Mouse (Mus musculus) lung, embryonic 14.5 days (tissue): ENCODE measurements around the gene Ufd1. TPM values are rescaled to one million over a fixed set of nuclear protein-coding genes. Genes with fewer than 3 reads are reported as not detected.

Experiments
- ATAC-seq: fragments of 200-750 bp; cut with Nextera tagmentation; 2 replicates; pipeline ENCODE4 v1.8.0; 2017; ENCODE audit warnings: mild to moderate bottlenecking, moderate TSS enrichment, moderate library complexity; ENCODE audit not compliant: insufficient read depth
- DNase-seq: peaks from one replicate; pipeline ENCODE4 v3.0.0-alpha.2; 2015
- H3K27ac ChIP-seq: fragments of 300-500 bp; sonication (generic); 2 replicates; pipeline ENCODE4 v1.5.1; 2014; ENCODE audit warnings: low read depth, mild to moderate bottlenecking, moderate library complexity
- H3K27me3 ChIP-seq: fragments of 300-500 bp; sonication (generic); 2 replicates; pipeline ENCODE4 v1.6.1; 2014; ENCODE audit warnings: low read length, control low read depth; ENCODE audit not compliant: insufficient read depth
- H3K36me3 ChIP-seq: fragments of 300-500 bp; sonication (generic); 2 replicates; pipeline ENCODE4 v1.6.1; 2014; ENCODE audit warnings: control low read depth; ENCODE audit not compliant: insufficient read depth
- H3K4me1 ChIP-seq: fragments of 300-500 bp; sonication (generic); 2 replicates; pipeline ENCODE4 v1.6.1; 2014; ENCODE audit warnings: antibody characterized with exemption, control low read depth; ENCODE audit not compliant: insufficient read depth
- H3K4me2 ChIP-seq: fragments of 300-500 bp; sonication (generic); 2 replicates; pipeline ENCODE4 v1.6.1; 2014; ENCODE audit warnings: mild to moderate bottlenecking
- H3K4me3 ChIP-seq: fragments of 300-500 bp; sonication (generic); 2 replicates; pipeline ENCODE4 v1.5.1; 2014; ENCODE audit warnings: low read depth, low read length
- H3K9ac ChIP-seq: fragments of 300-500 bp; sonication (generic); 2 replicates; pipeline ENCODE4 v1.6.1; 2014
- H3K9me3 ChIP-seq: fragments of 300-500 bp; sonication (generic); 2 replicates; pipeline ENCODE4 v1.6.1; 2016; ENCODE audit warnings: low read depth, low read length, control low read depth
- CTCF ChIP-seq: IDR thresholded peaks from 2 replicates; pipeline ENCODE4 v1.5.1; 2016; ENCODE audit warnings: antibody characterized with exemption, low read depth
- WGBS: fragments of 180-500 bp; shearing (Covaris S2); extraction: QIAGEN DNeasy Blood & Tissue Kit; methylation state at CpG from one replicate; pipeline ENCODE4 v1.1.7; 2014; 5-methylcytosine and 5-hydroxymethylcytosine counted together
- polyA plus RNA-seq: library from polyadenylated mRNA; unstranded; fragments of >200 nt; fragmentation: Nextera tagmentation; extraction: Ambion mirVana; gene quantifications from 2 replicates; pipeline ENCODE4 v1.2.1, GENCODE M21; 2014

The Ufd1 gene
- polyA plus RNA-seq, 1 experiment from 2014 or later, result 84.5 TPM

GRCm38 (mm10) chr16:18876091-18876441 is 64.5 kb downstream of the Ufd1 start:
- Histone ChIP-seq H3K27ac (peak overlapping the region; percentile 95), H3K9ac (peak overlapping the region; percentile 87), H3K27me3 (no peaks in the 10 kb centered on the region), H3K36me3 (peaks cover 42% of the 10 kb centered on the region), H3K4me1 (peaks cover 4% of the 10 kb centered on the region; the same call in 1 of the 2 replicates), H3K4me3 (peak overlapping the region; percentile 94), H3K9me3 (no peaks in the 10 kb centered on the region), H3K4me2 (peak overlapping the region; percentile 87)
- under 1% methylated on average over 17 of the region's 17 CpGs for WGBS
- DNase-seq (no peak), ATAC-seq (no peak; the same call in 1 of the 2 replicates)
- TF ChIP-seq CTCF, result no peak

- Histone ChIP-seq H3K4me2 (peak within 1 kb of the TSS; percentile 87), H3K27me3 (no peaks in the 10 kb centered on the region), H3K9me3 (no peaks in the 10 kb centered on the region), H3K4me1 (peaks cover 4% of the 10 kb centered on the region; the same call in 1 of the 2 replicates), H3K36me3 (peaks cover 42% of the 10 kb centered on the region), H3K4me3 (peak within 1 kb of the TSS; percentile 94), H3K9ac (peak within 1 kb of the TSS; percentile 87), H3K27ac (peak within 1 kb of the TSS; percentile 95)
- peak; percentile 8; the same call in 1 of the 2 replicates for TF ChIP-seq CTCF
- under 1% methylated on average over 88 of the region's 93 CpGs for WGBS
- peak; percentile 95 for DNase-seq
- peak; percentile 95 for ATAC-seq
Observed at GRCm38 (mm10) chr16:18876442-18877308, 65.1 kb downstream of the Ufd1 start, which contains the start of the genes Mrpl40 and Hira. Gene Mrpl40 (minus strand): TSS chr16:18876862. Gene Hira (plus strand): TSS chr16:18877037.

DNA sequence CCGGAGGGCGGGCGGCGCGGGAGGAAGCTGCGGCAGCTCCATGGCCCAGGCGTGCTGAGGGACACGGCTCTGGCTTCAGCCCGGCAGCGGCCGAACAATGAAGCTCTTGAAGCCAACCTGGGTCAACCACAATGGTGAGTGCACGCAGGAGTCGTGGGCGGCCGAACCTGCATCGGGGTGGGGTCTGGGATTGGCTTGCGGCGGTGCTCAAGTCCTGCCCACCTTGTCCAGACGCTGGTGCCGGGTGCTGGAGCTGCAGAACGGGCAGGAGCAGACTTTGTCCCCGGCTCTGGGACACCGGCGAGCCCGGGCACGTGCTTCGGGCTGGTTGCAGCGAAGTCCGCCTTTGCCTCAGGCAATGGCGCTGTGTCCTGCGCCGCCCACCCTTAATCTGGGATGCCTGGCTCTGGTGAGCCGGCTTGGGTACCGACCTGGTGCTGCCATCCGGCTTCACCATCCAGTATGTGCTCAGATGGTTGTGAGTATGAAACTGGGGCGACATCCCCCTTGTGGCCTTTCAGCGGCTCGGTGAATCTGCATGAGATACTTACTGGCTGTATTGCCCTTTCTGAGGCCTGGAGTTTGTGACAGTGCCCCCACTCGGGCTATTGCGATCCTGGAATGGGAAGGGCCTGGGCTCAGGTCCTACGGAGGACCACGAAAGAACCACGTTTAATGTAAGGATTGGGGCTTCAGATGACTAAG is 66.0 kb downstream of the Ufd1 start:
- peaks cover 34% of the 10 kb centered on the region for H3K36me3 ChIP-seq
- H3K4me2 ChIP-seq, result peak overlapping the region; percentile 87
- peak overlapping the region; percentile 94 for H3K4me3 ChIP-seq
- H3K27ac ChIP-seq, result peak overlapping the region; percentile 95
- TF ChIP-seq CTCF, result peak; percentile 66
- peak; percentile 85 for DNase-seq
- peak; percentile 41 for ATAC-seq
- H3K27me3 ChIP-seq, result no peaks in the 10 kb centered on the region
- H3K9me3 ChIP-seq, result no peaks in the 10 kb centered on the region
- peaks cover 4% of the 10 kb centered on the region; the same call in 1 of the 2 replicates for H3K4me1 ChIP-seq
- peak overlapping the region; percentile 87 for H3K9ac ChIP-seq
- under 1% methylated on average over 40 of the region's 43 CpGs for WGBS

GRCm38 (mm10) chr16:18878091-18878720 is 66.6 kb downstream of the Ufd1 start:
- no peaks in the 10 kb centered on the region for H3K9me3 ChIP-seq
- peak overlapping the region; percentile 94 for H3K4me3 ChIP-seq
- H3K9ac ChIP-seq, result peak overlapping the region; percentile 87
- no peak; the same call in 1 of the 2 replicates for TF ChIP-seq CTCF
- ATAC-seq (no peak), DNase-seq (no peak)
- peaks cover 28% of the 10 kb centered on the region; the same call in 1 of the 2 replicates for H3K36me3 ChIP-seq
- peak overlapping the region; percentile 95 for H3K27ac ChIP-seq
- no peaks in the 10 kb centered on the region for H3K27me3 ChIP-seq
- peaks cover 4% of the 10 kb centered on the region; the same call in 1 of the 2 replicates for H3K4me1 ChIP-seq
- H3K4me2 ChIP-seq, result peak overlapping the region; percentile 87
- 19% methylated on average over 20 of the region's 20 CpGs for WGBS

GRCm38 (mm10) chr16:18884044-18884443 is 72.5 kb downstream of the Ufd1 start:
- no peak overlapping the region for H3K4me2 ChIP-seq
- ATAC-seq (no peak), DNase-seq (no peak)
- no peak overlapping the region for H3K9ac ChIP-seq
- H3K4me3 ChIP-seq, result no peak overlapping the region
- no peaks in the 10 kb centered on the region for H3K9me3 ChIP-seq
- no peak overlapping the region for H3K27ac ChIP-seq
- TF ChIP-seq CTCF, result no peak
- no peaks in the 10 kb centered on the region for H3K4me1 ChIP-seq
- H3K27me3 ChIP-seq, result no peaks in the 10 kb centered on the region
- peaks cover 12% of the 10 kb centered on the region; the same call in 1 of the 2 replicates for H3K36me3 ChIP-seq

Other genes with a start within 250 kb of the Ufd1 start
- 12.0 and 15.8 TPM in 2 replicates for gene Tbx1, start 221.1 kb upstream of the Ufd1 start, polyA plus RNA-seq
- 3.8 and 4.1 TPM in 2 replicates for gene Gp1bb, start 189.4 kb upstream of the Ufd1 start, polyA plus RNA-seq
- 1.2 and 1.7 TPM in 2 replicates for gene Gm49601, start 185.4 kb upstream of the Ufd1 start, polyA plus RNA-seq
- 19.3 and 20.1 TPM in 2 replicates for gene Sept5, start 181.8 kb upstream of the Ufd1 start, polyA plus RNA-seq
- 94.1 and 105 TPM in 2 replicates for gene Cldn5, start 34.9 kb upstream of the Ufd1 start, polyA plus RNA-seq
- gene Cdc45, start 208 bp downstream of the Ufd1 start, polyA plus RNA-seq, result 64.0 and 67.3 TPM in 2 replicates
- 27.5 and 30.9 TPM in 2 replicates for gene 2510002D24Rik, start 24.8 kb downstream of the Ufd1 start, polyA plus RNA-seq
- not detected in 2 replicates for gene Gm28539, start 24.8 kb downstream of the Ufd1 start, polyA plus RNA-seq
- gene Mrpl40, start 65.1 kb downstream of the Ufd1 start, polyA plus RNA-seq, result 81.8 and 82.6 TPM in 2 replicates
- gene Hira, start 65.3 kb downstream of the Ufd1 start, polyA plus RNA-seq, result 14.0 and 16.4 TPM in 2 replicates